Mouse (Mus musculus): Measurements from ENCODE around the gene Kntc1. TPM values are rescaled to one million over a fixed set of nuclear protein-coding genes. Genes with fewer than 3 reads are reported as not detected.
"Not testable (repeated sequence)": the region's sequence is repeated elsewhere in the genome, so short reads cannot be mapped to it uniquely, and the experiment has no call there.

Gene Kntc1
- total and polyA plus RNA-seq, 2 experiments from 2014 or later: 3.0 to 9.5 TPM

- no peak for ATAC-seq (ENCODE audit: low FRiP score)
- TF ChIP-seq CTCF (IDR thresholded peaks at IDR 0.05): no peak
These were observed 1.0 kb upstream of the Kntc1 start for GRCm38 (mm10) chr5:123748339-123749064.

GRCm38 (mm10) chr5:123765506-123765905 lies 16.0 kb downstream of the Kntc1 start:
- no peak for TF ChIP-seq CTCF (IDR thresholded peaks at IDR 0.05)
- Histone ChIP-seq H3K4me3 (ENCODE audit: low read depth, low read length) (no peak overlapping the region), H3K27ac (ENCODE audit: low read depth, low read length) (no peak overlapping the region), H3K9ac (replicated peaks; ENCODE audit: low read length, poor library complexity, severe bottlenecking) (no peak overlapping the region), H3K27me3 (ENCODE audit: insufficient read depth, low read length) (no peaks in the 10 kb centered on the region), H3K36me3 (ENCODE audit: insufficient read depth, low read length) (no peaks in the 10 kb centered on the region), H3K4me1 (ENCODE audit: insufficient read depth, low read length) (no peaks in the 10 kb centered on the region), H3K9me3 (ENCODE audit: low read length) (no peaks in the 10 kb centered on the region), H3K4me2 (ENCODE audit: low read depth, low read length, poor library complexity, severe bottlenecking) (no peak overlapping the region)
- no peak for ATAC-seq (ENCODE audit: low FRiP score)
- WGBS: 94% methylated on average over 11 of the region's 11 CpGs
- DNase-seq (ENCODE audit: low spot score): no peak

More at GRCm38 (mm10) chr5:123748339-123749064, 1.0 kb upstream of the Kntc1 start:
- H3K4me2 ChIP-seq (ENCODE audit: low read depth, low read length, poor library complexity, severe bottlenecking): peak overlapping the region; percentile 57
- WGBS: under 1% methylated on average over 18 of the region's 18 CpGs
- DNase-seq (ENCODE audit: low spot score): no peak
- H3K27ac ChIP-seq (ENCODE audit: low read depth, low read length): peak overlapping the region; percentile 94
- peak overlapping the region; percentile 83 for H3K9ac ChIP-seq (replicated peaks; ENCODE audit: low read length, poor library complexity, severe bottlenecking)
- H3K9me3 ChIP-seq (ENCODE audit: low read length): no peaks in the 10 kb centered on the region
- 0 out of 2 replicates have a peak, but pooled peaks cover 3% of the 10 kb centered on the region for H3K4me1 ChIP-seq (ENCODE audit: insufficient read depth, low read length)
- no peaks in the 10 kb centered on the region for H3K27me3 ChIP-seq (ENCODE audit: insufficient read depth, low read length)
- H3K36me3 ChIP-seq (ENCODE audit: insufficient read depth, low read length): peaks cover 10% of the 10 kb centered on the region; the same call in 1 of the 2 replicates
- H3K4me3 ChIP-seq (ENCODE audit: low read depth, low read length): peak overlapping the region; percentile 73

- not testable (repeated sequence) for ATAC-seq (ENCODE audit: low FRiP score); DNase-seq (ENCODE audit: low spot score); H3K36me3 ChIP-seq (ENCODE audit: insufficient read depth, low read length); H3K27me3 ChIP-seq (ENCODE audit: insufficient read depth, low read length); H3K27ac ChIP-seq (ENCODE audit: low read depth, low read length); H3K4me1 ChIP-seq (ENCODE audit: insufficient read depth, low read length); H3K9ac ChIP-seq (replicated peaks; ENCODE audit: low read length, poor library complexity, severe bottlenecking); H3K4me2 ChIP-seq (ENCODE audit: low read depth, low read length, poor library complexity, severe bottlenecking); H3K9me3 ChIP-seq (ENCODE audit: low read length); H3K4me3 ChIP-seq (ENCODE audit: low read depth, low read length)
- 94% methylated on average over 11 of the region's 11 CpGs for WGBS
These were observed 16.9 kb downstream of the Kntc1 start for GRCm38 (mm10) chr5:123766455-123766854.

- TF ChIP-seq CTCF (IDR thresholded peaks at IDR 0.05): no peak
- Histone ChIP-seq H3K9me3 (ENCODE audit: low read length) (no peaks in the 10 kb centered on the region), H3K27ac (ENCODE audit: low read depth, low read length) (no peak overlapping the region), H3K36me3 (ENCODE audit: insufficient read depth, low read length) (no peaks in the 10 kb centered on the region), H3K4me2 (ENCODE audit: low read depth, low read length, poor library complexity, severe bottlenecking) (no peak overlapping the region), H3K4me1 (ENCODE audit: insufficient read depth, low read length) (no peaks in the 10 kb centered on the region), H3K4me3 (ENCODE audit: low read depth, low read length) (no peak overlapping the region), H3K9ac (replicated peaks; ENCODE audit: low read length, poor library complexity, severe bottlenecking) (no peak overlapping the region), H3K27me3 (ENCODE audit: insufficient read depth, low read length) (no peaks in the 10 kb centered on the region)
- WGBS: 96% methylated on average over 9 of the region's 9 CpGs
- no peak for DNase-seq (ENCODE audit: low spot score)
- no peak for ATAC-seq (ENCODE audit: low FRiP score)
These were observed 23.9 kb downstream of the Kntc1 start for GRCm38 (mm10) chr5:123773441-123773840.

- Histone ChIP-seq H3K4me2 (ENCODE audit: low read depth, low read length, poor library complexity, severe bottlenecking) (no peak overlapping the region), H3K4me3 (ENCODE audit: low read depth, low read length) (no peak overlapping the region), H3K9me3 (ENCODE audit: low read length) (no peaks in the 10 kb centered on the region), H3K4me1 (ENCODE audit: insufficient read depth, low read length) (no peaks in the 10 kb centered on the region), H3K27ac (ENCODE audit: low read depth, low read length) (no peak overlapping the region), H3K9ac (replicated peaks; ENCODE audit: low read length, poor library complexity, severe bottlenecking) (no peak overlapping the region), H3K36me3 (ENCODE audit: insufficient read depth, low read length) (no peaks in the 10 kb centered on the region), H3K27me3 (ENCODE audit: insufficient read depth, low read length) (no peaks in the 10 kb centered on the region)
- no peak for TF ChIP-seq CTCF (IDR thresholded peaks at IDR 0.05)
- DNase-seq (ENCODE audit: low spot score) (no peak), ATAC-seq (ENCODE audit: low FRiP score) (no peak)
- 91% methylated on average over 8 of the region's 8 CpGs for WGBS
These were observed 31.2 kb downstream of the Kntc1 start for GRCm38 (mm10) chr5:123780716-123781115.

GRCm38 (mm10) chr5:123781864-123782263 lies 32.3 kb downstream of the Kntc1 start:
- no peaks in the 10 kb centered on the region for H3K9me3 ChIP-seq (ENCODE audit: low read length)
- no peak for TF ChIP-seq CTCF (IDR thresholded peaks at IDR 0.05)
- H3K36me3 ChIP-seq (ENCODE audit: insufficient read depth, low read length): no peaks in the 10 kb centered on the region
- WGBS: 95% methylated on average over 4 of the region's 4 CpGs
- ATAC-seq (ENCODE audit: low FRiP score) (no peak), DNase-seq (ENCODE audit: low spot score) (no peak)
- no peak overlapping the region for H3K9ac ChIP-seq (replicated peaks; ENCODE audit: low read length, poor library complexity, severe bottlenecking)
- no peak overlapping the region for H3K27ac ChIP-seq (ENCODE audit: low read depth, low read length)
- H3K4me1 ChIP-seq (ENCODE audit: insufficient read depth, low read length): no peaks in the 10 kb centered on the region
- H3K4me2 ChIP-seq (ENCODE audit: low read depth, low read length, poor library complexity, severe bottlenecking): no peak overlapping the region
- no peaks in the 10 kb centered on the region for H3K27me3 ChIP-seq (ENCODE audit: insufficient read depth, low read length)
- no peak overlapping the region for H3K4me3 ChIP-seq (ENCODE audit: low read depth, low read length)
